Mouse (Mus musculus): Measurements from ENCODE around the gene 9930111J21Rik2. TPM values are rescaled to one million over a fixed set of nuclear protein-coding genes. Genes with fewer than 3 reads are reported as not detected.
A peak's percentile ranks its signal among the peaks of the same experiment; 100 is the strongest.
"Not testable (repeated sequence)": the region's sequence is repeated elsewhere in the genome, so short reads cannot be mapped to it uniquely, and the experiment has no call there.

The 9930111J21Rik2 gene
- total RNA-seq, 2 experiments from 2014 or later, result 1.0 to 2.0 TPM

DNA sequence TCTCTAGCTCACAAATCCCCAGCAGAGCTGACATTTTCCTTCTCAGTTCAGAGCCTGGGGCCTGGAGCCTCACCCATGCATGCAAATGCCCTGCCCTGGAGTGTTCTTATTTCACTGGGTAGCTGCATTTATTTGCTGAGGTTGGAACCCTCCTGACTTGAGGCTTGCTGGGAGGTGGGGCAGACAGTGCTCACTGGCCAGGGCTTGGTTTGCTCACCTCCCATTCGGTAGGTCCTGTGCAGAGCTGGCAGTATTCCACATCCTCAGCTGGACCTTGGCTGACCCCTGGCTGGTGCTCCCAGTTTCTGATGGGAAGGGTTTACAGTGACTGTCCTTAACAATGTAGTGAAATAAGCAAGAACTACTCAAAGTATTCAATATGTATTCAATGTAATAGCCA is 44.3 kb downstream of the 9930111J21Rik2 start:
- H3K4me3 ChIP-seq; H3K27ac ChIP-seq; DNase-seq (ENCODE audit: low spot score in 2 of 2): not testable (repeated sequence)

DNA sequence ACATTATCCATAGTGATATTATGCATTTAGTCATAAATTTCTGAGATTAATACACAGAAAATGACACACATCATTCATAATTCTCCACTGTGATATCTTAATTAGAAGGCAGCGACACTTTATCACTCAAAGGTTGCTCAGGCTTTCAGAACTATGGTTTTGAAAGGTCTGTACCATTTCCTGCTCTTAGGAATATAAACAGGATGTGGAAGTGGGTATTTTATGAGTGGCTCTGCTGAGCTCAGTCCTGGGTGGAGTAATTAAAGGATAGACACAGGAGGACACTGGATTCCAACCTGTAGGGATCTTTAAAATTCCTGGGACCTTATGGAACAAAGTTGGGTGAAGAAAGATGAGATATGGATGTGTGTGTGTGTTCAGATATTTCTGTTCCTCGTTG is 44.7 kb downstream of the 9930111J21Rik2 start:
- not testable (repeated sequence) for H3K27ac ChIP-seq; H3K4me3 ChIP-seq; DNase-seq (ENCODE audit: low spot score in 2 of 2)

DNA sequence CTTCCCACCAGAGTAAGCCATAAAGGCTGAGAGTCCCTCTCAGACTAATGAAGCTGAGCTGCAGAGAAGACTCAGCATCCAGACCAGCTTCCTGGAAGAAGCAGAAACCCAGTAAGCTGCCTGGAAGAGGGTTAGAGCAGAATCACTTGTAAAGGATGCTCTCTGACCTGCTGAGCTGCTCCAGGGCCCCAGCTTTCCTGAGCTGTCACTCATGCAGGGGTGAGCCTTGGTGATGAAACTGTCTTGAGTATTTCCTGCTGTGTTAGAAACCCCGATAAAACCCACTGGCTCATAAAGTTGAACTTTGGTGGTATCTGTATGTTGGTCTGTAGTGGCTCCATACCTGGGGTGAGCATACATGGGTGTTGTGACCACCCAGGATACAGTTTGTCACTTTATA is 50.6 kb downstream of the 9930111J21Rik2 start:
- not testable (repeated sequence) for DNase-seq (ENCODE audit: low spot score in 2 of 2); H3K4me3 ChIP-seq; H3K27ac ChIP-seq

DNA sequence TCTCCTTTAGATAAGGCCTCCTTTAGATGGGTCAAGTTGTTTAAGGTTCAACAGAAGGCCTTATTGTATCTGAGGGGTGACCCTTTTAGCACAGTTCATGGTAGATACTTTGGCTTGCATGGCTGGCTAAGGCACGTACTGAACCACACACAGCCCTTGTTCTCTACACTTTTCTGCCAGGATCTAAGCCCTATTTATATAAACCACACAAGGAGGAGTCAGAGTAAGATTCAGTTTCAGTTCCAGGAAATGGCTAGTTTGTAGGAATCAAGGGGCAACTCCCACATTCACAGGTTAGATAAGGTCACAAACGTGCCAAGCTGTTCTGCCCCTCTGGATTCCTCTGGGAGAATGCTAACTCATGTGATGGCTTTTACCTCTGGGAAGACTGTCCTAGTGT is 57.0 kb downstream of the 9930111J21Rik2 start, which contains the start of gene Tgtp1:
TSS of gene Tgtp1 (minus strand) at position 155 of the 400 bp plus-strand sequence.
- not testable (repeated sequence) for H3K4me3 ChIP-seq; DNase-seq (ENCODE audit: low spot score in 2 of 2); H3K27ac ChIP-seq

DNA sequence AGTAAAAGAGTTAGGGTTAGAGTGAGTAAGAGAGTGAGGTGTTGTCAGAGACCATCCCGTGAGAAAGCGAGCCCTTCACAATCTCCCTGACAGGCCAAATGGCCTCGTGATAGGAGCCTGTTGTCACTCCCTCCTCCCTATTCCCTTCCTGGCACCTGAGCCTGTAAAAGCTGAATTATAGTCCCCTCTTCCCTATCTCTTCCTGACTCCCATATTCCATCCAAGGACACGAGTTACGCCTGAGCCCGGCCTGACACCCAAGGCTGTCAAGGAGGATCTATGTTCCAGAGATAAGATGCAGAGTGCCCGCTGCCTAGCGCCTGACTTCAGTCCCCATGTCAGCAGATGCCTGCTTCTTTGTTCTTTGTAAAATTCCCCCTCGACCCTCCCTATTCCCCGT is 57.7 kb downstream of the 9930111J21Rik2 start:
- DNase-seq (ENCODE audit: low spot score in 2 of 2); H3K4me3 ChIP-seq; H3K27ac ChIP-seq: not testable (repeated sequence)

DNA sequence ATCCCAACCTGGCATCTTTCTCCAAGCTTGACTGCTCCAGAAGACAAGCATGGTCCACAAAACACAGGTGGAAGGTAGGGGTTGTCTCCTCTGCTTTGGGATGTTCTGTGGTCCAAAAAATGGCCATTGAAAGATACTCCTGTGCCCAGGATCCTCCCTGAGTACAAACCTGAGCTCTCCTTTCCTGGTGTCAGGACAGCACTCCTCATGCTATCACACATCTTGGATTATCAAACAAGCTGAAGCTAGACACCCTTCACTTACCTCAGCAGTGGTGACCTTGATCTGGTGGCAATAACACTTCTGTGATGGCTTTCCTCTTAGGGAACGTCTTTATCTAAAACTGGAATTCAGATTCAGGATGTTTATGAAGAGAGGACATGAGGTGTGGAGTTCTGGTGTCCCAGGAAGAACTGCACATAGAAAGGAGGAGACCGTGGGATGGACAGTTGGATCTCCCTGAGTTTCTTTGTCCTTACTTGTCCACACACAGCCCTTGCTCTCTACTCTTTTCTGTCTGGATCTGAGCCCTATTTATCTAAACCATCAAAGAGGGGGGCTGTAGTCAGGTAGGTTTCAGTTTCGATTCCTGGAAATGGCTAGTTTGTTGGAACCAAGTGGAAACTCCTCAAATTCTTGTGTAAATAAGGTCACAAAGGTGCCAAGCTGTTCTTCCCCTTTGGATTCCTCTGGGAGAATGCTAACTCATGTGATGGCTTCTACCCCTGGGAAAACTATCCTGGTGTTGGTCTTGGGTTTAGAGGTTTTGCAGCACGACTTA is 59.1 kb downstream of the 9930111J21Rik2 start, which contains the start of gene Gm12185:
TSS of gene Gm12185 (minus strand) at position 487 of the 781 bp plus-strand sequence.
- not testable (repeated sequence) for H3K4me3 ChIP-seq; DNase-seq (ENCODE audit: low spot score in 2 of 2)
- H3K27ac ChIP-seq, result peak within 1 kb of the TSS; percentile 43; the same call in 1 of the 2 replicates

DNA sequence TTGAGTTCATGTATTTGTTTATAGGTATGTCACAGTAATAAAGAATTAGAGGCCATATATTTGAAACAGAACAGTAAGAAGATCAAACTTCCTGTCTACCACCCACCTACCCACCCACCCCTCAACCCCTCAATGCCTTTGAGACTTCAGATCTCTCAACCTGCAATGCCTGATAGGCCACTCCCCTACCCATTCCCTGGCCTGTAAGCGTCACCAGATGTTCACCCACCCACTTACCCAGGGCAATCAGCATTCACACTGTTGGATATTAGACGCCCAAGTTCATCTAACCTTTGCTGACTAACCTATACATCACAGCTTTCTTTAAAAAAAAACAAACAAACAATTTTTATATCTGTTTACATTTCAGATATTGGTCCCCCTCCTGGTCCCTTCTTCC is 61.1 kb downstream of the 9930111J21Rik2 start:
- H3K4me3 ChIP-seq; H3K27ac ChIP-seq; DNase-seq (ENCODE audit: low spot score in 2 of 2): not testable (repeated sequence)

DNA sequence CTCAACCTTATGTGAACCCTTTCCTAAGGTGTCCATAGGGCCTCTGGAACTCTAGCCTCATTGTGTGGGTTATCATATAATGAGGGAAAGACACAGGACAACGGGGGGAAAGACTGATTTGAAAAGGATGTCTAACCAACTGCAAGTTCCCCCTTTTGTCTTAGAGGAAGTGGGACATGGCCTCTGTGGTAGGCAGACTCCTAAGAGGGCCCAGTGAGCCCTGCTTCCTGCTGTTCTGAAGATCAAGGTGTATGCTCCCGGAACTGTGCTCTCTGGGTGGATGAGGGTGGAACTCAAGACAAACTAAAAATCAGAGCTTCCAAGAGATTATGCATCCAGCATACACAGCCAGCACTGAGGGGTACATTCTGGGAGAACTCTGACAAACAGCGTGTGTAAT is 62.8 kb downstream of the 9930111J21Rik2 start:
- not testable (repeated sequence) for H3K4me3 ChIP-seq; H3K27ac ChIP-seq; DNase-seq (ENCODE audit: low spot score in 2 of 2)

DNA sequence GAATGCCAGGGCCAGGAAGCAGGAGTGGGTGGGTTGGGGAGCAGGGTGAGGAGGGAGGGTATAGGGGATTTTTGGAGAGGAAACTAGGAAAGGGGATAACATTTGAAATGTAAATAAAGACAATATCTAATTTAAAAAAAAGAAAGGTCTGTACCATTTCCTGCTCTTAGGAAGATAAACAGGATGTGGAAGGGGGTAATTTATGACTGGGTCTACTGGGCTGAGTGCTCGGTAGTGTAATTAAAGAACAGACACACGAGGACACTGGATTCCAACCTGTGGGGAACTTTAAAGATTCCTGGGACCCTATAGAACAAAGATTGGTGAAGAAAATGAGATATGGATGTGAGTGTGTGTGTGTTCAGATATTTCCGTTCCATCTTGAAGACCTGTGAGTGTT is 68.2 kb downstream of the 9930111J21Rik2 start:
- H3K27ac ChIP-seq; H3K4me3 ChIP-seq; DNase-seq (ENCODE audit: low spot score in 2 of 2): not testable (repeated sequence)

DNA sequence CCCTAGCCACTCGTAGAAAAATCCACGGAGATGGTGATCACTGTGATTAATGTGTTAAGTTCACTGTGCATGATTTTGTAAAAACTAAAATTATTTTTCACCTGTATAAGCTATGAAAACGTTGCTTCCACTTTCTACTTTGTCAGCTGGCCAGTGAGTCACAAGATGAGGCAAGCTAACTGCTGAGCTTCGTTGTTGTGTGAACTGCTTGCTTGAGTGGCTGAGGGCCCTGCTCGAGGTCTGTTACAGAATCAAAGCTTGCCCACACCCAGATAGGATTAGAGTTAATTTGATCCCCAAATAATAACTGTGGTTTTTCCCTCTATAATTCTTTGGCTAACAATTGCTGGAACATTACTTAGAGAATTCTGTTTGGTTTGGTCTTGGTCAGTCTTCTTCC is 71.0 kb downstream of the 9930111J21Rik2 start:
- H3K4me3 ChIP-seq; DNase-seq (ENCODE audit: low spot score in 2 of 2); H3K27ac ChIP-seq: not testable (repeated sequence)

DNA sequence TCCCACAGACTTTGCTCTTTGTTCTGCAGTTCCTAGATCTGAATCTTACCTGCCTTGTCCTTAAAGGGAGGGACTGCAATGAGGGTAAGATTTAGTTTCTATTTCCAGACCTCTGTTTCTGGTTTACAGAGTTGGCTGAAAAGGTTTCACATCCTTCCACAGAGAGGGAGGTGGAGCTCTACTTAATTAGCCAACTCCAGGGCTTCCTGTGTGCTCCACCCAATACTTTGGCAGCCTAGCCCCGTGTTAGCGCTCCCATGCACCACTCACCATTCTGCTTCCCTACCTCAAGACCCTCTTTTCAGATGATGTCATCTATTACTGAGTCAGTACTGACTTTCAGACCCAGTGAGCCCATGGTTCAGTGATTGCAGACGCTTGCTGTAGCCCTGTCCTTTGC is 71.8 kb downstream of the 9930111J21Rik2 start, which contains the start of gene 9930111J21Rik1:
TSS of gene 9930111J21Rik1 (minus strand) at position 148 of the 400 bp plus-strand sequence.
- not testable (repeated sequence) for H3K27ac ChIP-seq; DNase-seq (ENCODE audit: low spot score in 2 of 2); H3K4me3 ChIP-seq

DNA sequence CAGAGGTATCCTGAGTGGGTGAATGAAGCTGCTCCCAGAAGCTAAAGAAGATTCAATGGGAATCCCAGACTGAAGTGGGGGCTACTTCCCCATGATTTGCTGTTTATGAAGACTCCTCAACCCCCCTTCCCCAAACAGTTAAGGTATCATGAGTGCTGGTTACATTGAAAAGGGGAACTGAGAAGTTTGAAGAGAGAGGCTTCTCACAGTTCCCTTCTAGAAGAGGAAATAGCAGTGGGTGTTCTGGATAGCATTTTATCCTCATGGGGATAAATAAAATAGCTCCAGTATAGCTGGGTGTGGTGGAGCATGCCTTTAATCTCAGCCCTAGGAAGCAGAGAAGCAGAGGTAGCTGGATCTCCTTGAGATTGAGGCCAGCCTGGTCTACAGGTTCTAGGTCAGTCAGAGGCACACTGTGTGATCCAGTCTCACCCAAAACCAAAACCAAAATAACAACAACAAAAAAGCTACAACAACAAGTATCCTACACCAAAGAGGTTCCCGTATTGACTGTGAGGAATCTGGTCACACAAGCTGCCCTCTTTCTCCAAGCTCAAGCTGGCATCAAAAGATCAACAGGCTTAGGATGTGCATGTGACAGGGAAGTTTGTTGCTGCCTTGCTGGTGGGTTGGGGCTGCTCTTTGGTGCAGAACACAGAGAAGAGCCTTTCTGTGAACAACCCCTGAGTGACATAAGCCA is 72.7 kb downstream of the 9930111J21Rik2 start, which contains the start of gene Olfr56:
TSS of gene Olfr56 (plus strand) at position 650 of the 700 bp plus-strand sequence.
- H3K4me3 ChIP-seq; H3K27ac ChIP-seq; DNase-seq (ENCODE audit: low spot score in 2 of 2): not testable (repeated sequence)

DNA sequence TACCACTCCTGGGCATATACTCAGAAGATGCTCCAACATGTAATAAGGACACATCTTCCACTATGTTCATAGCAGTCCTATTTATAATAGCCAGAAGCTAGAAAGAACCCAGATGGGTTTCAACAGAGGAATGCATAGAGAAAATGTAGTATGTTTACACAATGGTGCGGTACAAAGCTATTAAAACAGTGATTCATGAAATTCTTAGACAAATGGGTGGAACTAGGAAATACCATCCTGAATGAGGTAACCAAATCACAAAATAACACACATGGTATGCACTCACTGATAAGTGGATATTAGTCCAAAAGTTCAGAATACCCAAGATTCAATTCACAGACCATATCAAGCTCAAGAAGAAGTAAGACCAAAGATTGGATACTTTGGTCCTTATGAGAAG is 76.4 kb downstream of the 9930111J21Rik2 start:
- not testable (repeated sequence) for H3K27ac ChIP-seq; DNase-seq (ENCODE audit: low spot score in 2 of 2); H3K4me3 ChIP-seq

Other genes starting within 250 kb of the 9930111J21Rik2 start
- 10 to 100 TPM; 56.8 to 61.5 TPM for gene Trim41, start 233.9 kb downstream of the 9930111J21Rik2 start, total RNA-seq (2021)
- 1 to 10 TPM; 2.6 to 2.8 TPM for gene Trim7, start 225.1 kb downstream of the 9930111J21Rik2 start, total RNA-seq (2021)
- 1 to 10 TPM in 1 of 2 experiments, under 1 TPM in 1; 0.79 to 1.3 TPM for gene Gm12184, start 224.6 kb downstream of the 9930111J21Rik2 start, total RNA-seq (2021)
- 1 to 10 TPM; 3.6 to 4.3 TPM for gene Irgm1, start 179.6 kb downstream of the 9930111J21Rik2 start, total RNA-seq (2021)
- under 1 TPM; 0.12 to 0.38 TPM for gene Gm5431, start 149.0 kb downstream of the 9930111J21Rik2 start, total RNA-seq (2021)
- gene Psme2b, start 105.1 kb downstream of the 9930111J21Rik2 start, total RNA-seq (2021), result 1 to 10 TPM; 1.2 to 1.3 TPM
- not detected for gene Olfr56, start 72.4 kb downstream of the 9930111J21Rik2 start, total RNA-seq (2021)
- 1 to 10 TPM in 1 of 2 experiments, under 1 TPM in 1; 0.91 to 1.8 TPM for gene 9930111J21Rik1, start 71.8 kb downstream of the 9930111J21Rik2 start, total RNA-seq (2021)
- gene Gm12185, start 59.0 kb downstream of the 9930111J21Rik2 start, total RNA-seq (2021), result under 1 TPM; 0.13 to 0.25 TPM
- gene Tgtp1, start 57.1 kb downstream of the 9930111J21Rik2 start, total RNA-seq (2021), result under 1 TPM; 0.27 to 0.54 TPM
- under 1 TPM in 1 of 2 experiments, not detected in 1; 0.59 TPM for gene Tgtp2, start 13.0 kb upstream of the 9930111J21Rik2 start, total RNA-seq (2021)
- gene Ifi47, start 25.3 kb upstream of the 9930111J21Rik2 start, total RNA-seq (2021), result under 1 TPM; 0.41 to 0.56 TPM
- not detected for gene Olfr1396, start 63.6 kb upstream of the 9930111J21Rik2 start, total RNA-seq (2021)
- not detected for gene Olfr1395, start 91.0 kb upstream of the 9930111J21Rik2 start, total RNA-seq (2021)
- gene Olfr1394, start 103.1 kb upstream of the 9930111J21Rik2 start, total RNA-seq (2021), result not detected
- gene Btnl9, start 135.9 kb upstream of the 9930111J21Rik2 start, total RNA-seq (2021), result not detected
- gene Zfp62, start 152.1 kb upstream of the 9930111J21Rik2 start, total RNA-seq (2021), result 10 to 100 TPM; 46.7 to 51.2 TPM
- gene Mgat1, start 192.9 kb upstream of the 9930111J21Rik2 start, total RNA-seq (2021), result 10 to 100 TPM; 62.1 to 64.3 TPM
- not detected for gene Olfr1393, start 227.1 kb upstream of the 9930111J21Rik2 start, total RNA-seq (2021)
- not detected for gene Olfr1392, start 234.0 kb upstream of the 9930111J21Rik2 start, total RNA-seq (2021)